Mouse (Mus musculus) CH12.LX (cell line): ENCODE measurements around the gene B3gnt3. TPM values are rescaled to one million over a fixed set of nuclear protein-coding genes. Genes with fewer than 3 reads are reported as not detected.
"Not testable (repeated sequence)": the region's sequence is repeated elsewhere in the genome, so short reads cannot be mapped to it uniquely, and the experiment has no call there.

Experiments used
- DNase-seq: peaks from one replicate; pipeline ENCODE4 v3.0.0-alpha.2; 2013; ENCODE audit errors: extremely low read depth
- H3K27ac ChIP-seq: 2 replicates; pipeline ENCODE4 v1.5.1; 2012; ENCODE audit warnings: low read depth, mild to moderate bottlenecking, control low read depth, moderate library complexity; ENCODE audit not compliant: insufficient read depth
- H3K27me3 ChIP-seq: replicated peaks from 2 replicates; pipeline ENCODE3; 2012; ENCODE audit warnings: inconsistent platforms
- H3K36me3 ChIP-seq, 2 experiments: replicated peaks in 1 of 2; 2 replicates each; pipeline versions ENCODE3 to v1.6.1; 2012; ENCODE audit warnings: inconsistent platforms in 1 of 2, low read length in 1 of 2, mild to moderate bottlenecking in 1 of 2, mixed read lengths in 1 of 2, moderate library complexity in 1 of 2; ENCODE audit not compliant: control insufficient read depth in 1 of 2, insufficient read depth in 1 of 2
- H3K4me1 ChIP-seq, 2 experiments: 2 replicates each; pipeline ENCODE4 v1.6.1; 2012; ENCODE audit warnings: inconsistent platforms in 1 of 2, moderate library complexity in 1 of 2; ENCODE audit not compliant: insufficient read depth in 2 of 2, control insufficient read depth in 1 of 2
- H3K4me2 ChIP-seq: 2 replicates; pipeline ENCODE4 v1.6.1; 2012; ENCODE audit warnings: low read depth, mild to moderate bottlenecking, control low read depth; ENCODE audit not compliant: poor library complexity, insufficient read depth, severe bottlenecking
- H3K4me3 ChIP-seq, 3 experiments: fragments of 150-350 bp in 1 of 3; sonication (generic) in 1 of 3; replicated peaks in 1 of 3; 2 replicates each; pipeline versions ENCODE3 to v1.5.1; 2011 to 2012; ENCODE audit warnings: low read depth in 2 of 3, low read length in 2 of 3, mild to moderate bottlenecking in 2 of 3, moderate library complexity in 2 of 3, control low read depth in 1 of 3, improper control_type of control experiment in 1 of 3, inconsistent platforms in 1 of 3, mixed read lengths in 1 of 3; ENCODE audit not compliant: poor library complexity in 1 of 3
- H3K79me2 ChIP-seq: replicated peaks from 2 replicates; pipeline ENCODE4 v1.6.1; 2012; ENCODE audit warnings: mild to moderate bottlenecking, moderate library complexity; ENCODE audit not compliant: control insufficient read depth, poor library complexity, insufficient read depth, severe bottlenecking; ENCODE audit errors: extremely low read depth
- H3K9ac ChIP-seq: 2 replicates; pipeline ENCODE4 v1.6.1; 2012; ENCODE audit warnings: low read depth, mild to moderate bottlenecking, control low read depth, moderate library complexity; ENCODE audit not compliant: insufficient read depth
- H3K9me3 ChIP-seq: replicated peaks from 2 replicates; pipeline ENCODE3; 2012; ENCODE audit warnings: low read length, inconsistent platforms, mixed read lengths
- CTCF ChIP-seq, 2 experiments: IDR thresholded peaks in 1 of 2; conservative IDR thresholded peaks in 1 of 2; 2 replicates each; pipeline ENCODE4 v1.5.1; 2011 to 2012; ENCODE audit warnings: low read depth in 2 of 2, low read length in 2 of 2, improper control_type of control experiment in 1 of 2, inconsistent platforms in 1 of 2, mild to moderate bottlenecking in 1 of 2, moderate library complexity in 1 of 2
- ETS1 ChIP-seq: conservative IDR thresholded peaks from 2 replicates; pipeline ENCODE4 v1.6.1; 2012; ENCODE audit warnings: low read depth, mild to moderate bottlenecking, inconsistent platforms, low read length, improper control_type of control experiment, moderate library complexity
- KAT2A ChIP-seq: IDR thresholded peaks from 2 replicates; pipeline ENCODE4 v1.6.1; 2012; ENCODE audit warnings: low read length, improper control_type of control experiment, inconsistent platforms; ENCODE audit not compliant: insufficient replicate concordance
- MEF2A ChIP-seq: IDR thresholded peaks from 2 replicates; pipeline ENCODE4 v1.6.1; 2014; ENCODE audit warnings: low read depth, mild to moderate bottlenecking, inconsistent platforms, low read length, improper control_type of control experiment, borderline replicate concordance
- POLR2A ChIP-seq: IDR thresholded peaks from 2 replicates; pipeline ENCODE4 v1.6.1; 2011; ENCODE audit warnings: low read depth, mild to moderate bottlenecking, improper control_type of control experiment, low read length
- RAD21 ChIP-seq: IDR thresholded peaks from 2 replicates; pipeline ENCODE4 v1.6.1; 2011; ENCODE audit warnings: low read depth, mild to moderate bottlenecking, low read length, improper control_type of control experiment, moderate library complexity
- SIN3A ChIP-seq: IDR thresholded peaks from 2 replicates; pipeline ENCODE4 v1.6.1; 2012; ENCODE audit warnings: low read length, improper control_type of control experiment, inconsistent platforms
- SMC3 ChIP-seq: IDR thresholded peaks from 2 replicates; pipeline ENCODE4 v1.6.1; 2011; ENCODE audit warnings: low read depth, low read length, improper control_type of control experiment
- dilution Hi-C: fragments of 300-500 bp; cut with MboI; formaldehyde crosslinking; loops from 2 replicates; pipeline ENCODE4 v1.14.3; 2020; ENCODE audit warnings: low sequenced_read_pairs; ENCODE audit not compliant: extremely low pct_unique_long_range_greater_than_20kb, extremely low pct_ligation_motif_present
- in situ Hi-C: fragments of 300-500 bp; cut with MboI; formaldehyde crosslinking; loops from 3 replicates; pipeline ENCODE4 v1.14.3; 2019; ENCODE audit warnings: low sequenced_read_pairs, low pct_ligation_motif_present, low pct_unique_long_range_greater_than_20kb, mixed read lengths
- polyA plus RNA-seq: library from polyadenylated mRNA; unstranded; fragments of >175 nt; gene quantifications from 2 replicates; pipeline ENCODE4 v1.2.1, GENCODE M21; 2012; ENCODE audit warnings: low read depth; ENCODE audit not compliant: insufficient read length
- total RNA-seq, 2 experiments: library from RNA; depleted of rRNA; stranded (reverse); fragments of 300-350 nt in 1 of 2; fragments of >200 nt in 1 of 2; gene quantifications; 2 replicates each; pipeline ENCODE4 v1.2.3; 2012 to 2014

The B3gnt3 gene
- total and polyA plus RNA-seq, 3 experiments, result 0.24 to 0.98 TPM; not detected in 1

- dilution Hi-C loops (no loop called here), in situ Hi-C loops (no loop called here)
- no peak overlapping the region for H3K9ac ChIP-seq
- no peak overlapping the region for H3K4me3 ChIP-seq
- no peak overlapping the region for H3K27ac ChIP-seq
- peak; percentile 74 for DNase-seq
- no peak for TF ChIP-seq KAT2A
- TF ChIP-seq ETS1, result no peak
- peak; percentile 70 for TF ChIP-seq SMC3
- peak; percentile 60 for TF ChIP-seq RAD21
- peak; percentile 39 to 72; a peak in 3 of 4 replicates for TF ChIP-seq CTCF (conservative IDR thresholded peaks at IDR 0.05 in 1 of 2, IDR thresholded peaks at IDR 0.05 in 1 of 2; ENCODE audit: low read depth in 2 of 2, low read length in 2 of 2)
- peaks cover 65 to 81% of the 10 kb centered on the region in 2 experiments for H3K36me3 ChIP-seq
- H3K4me1 ChIP-seq, result peaks cover 0 to 9% of the 10 kb centered on the region in 2 experiments; a peak in 2 of 4 replicates
- H3K9me3 ChIP-seq, result no peaks in the 10 kb centered on the region
- no peaks in the 10 kb centered on the region for H3K79me2 ChIP-seq
- H3K4me2 ChIP-seq, result no peak overlapping the region
- H3K27me3 ChIP-seq, result no peaks in the 10 kb centered on the region
Measured at GRCm38 (mm10) chr8:71709800-71710446, 8.3 kb upstream of the B3gnt3 start.

GRCm38 (mm10) chr8:71709134-71709799 is 7.7 kb upstream of the B3gnt3 start:
- Histone ChIP-seq H3K27me3 (no peaks in the 10 kb centered on the region), H3K36me3 (peaks cover 59 to 74% of the 10 kb centered on the region in 2 experiments), H3K4me2 (no peak overlapping the region), H3K27ac (no peak overlapping the region), H3K4me3 (no peak overlapping the region), H3K9ac (no peak overlapping the region), H3K79me2 (no peaks in the 10 kb centered on the region), H3K9me3 (no peaks in the 10 kb centered on the region), H3K4me1 (peaks cover 0 to 5% of the 10 kb centered on the region in 2 experiments; a peak in 2 of 4 replicates)
- DNase-seq, result no peak
- dilution Hi-C loops, result no loop called here
- no peak for TF ChIP-seq POLR2A
- no peak for TF ChIP-seq SIN3A
- in situ Hi-C loops, result no loop called here

GRCm38 (mm10) chr8:71707874-71708273 is 6.3 kb upstream of the B3gnt3 start:
- TF ChIP-seq RAD21, result peak; percentile 72
- no peak for TF ChIP-seq MEF2A
- TF ChIP-seq SMC3, result peak; percentile 70
- peak; percentile 71 to 81 for TF ChIP-seq CTCF (conservative IDR thresholded peaks at IDR 0.05 in 1 of 2, IDR thresholded peaks at IDR 0.05 in 1 of 2; ENCODE audit: low read depth in 2 of 2, low read length in 2 of 2)
- in situ Hi-C loops (no loop called here), dilution Hi-C loops (no loop called here)
- Histone ChIP-seq H3K9me3 (no peaks in the 10 kb centered on the region), H3K4me1 (peaks cover 0 to 5% of the 10 kb centered on the region in 2 experiments; a peak in 2 of 4 replicates), H3K4me3 (no peak overlapping the region), H3K36me3 (peaks cover 52 to 60% of the 10 kb centered on the region in 2 experiments), H3K9ac (no peak overlapping the region), H3K27ac (no peak overlapping the region), H3K79me2 (no peaks in the 10 kb centered on the region), H3K4me2 (no peak overlapping the region), H3K27me3 (no peaks in the 10 kb centered on the region)
- peak; percentile 63 for DNase-seq

- H3K9ac ChIP-seq, H3K9me3 ChIP-seq, H3K27me3 ChIP-seq, DNase-seq, H3K4me1 ChIP-seq, H3K79me2 ChIP-seq, H3K4me2 ChIP-seq, H3K27ac ChIP-seq, in situ Hi-C loops, dilution Hi-C loops, H3K4me3 ChIP-seq: not testable (repeated sequence)
- peaks cover 7 to 16% of the 10 kb centered on the region in 2 experiments for H3K36me3 ChIP-seq
Measured at GRCm38 (mm10) chr8:71703400-71703799, 1.8 kb upstream of the B3gnt3 start.
